Mouse (Mus musculus) hematopoietic multipotent progenitor cell, adult 10-12 weeks (in vitro differentiated cells): ENCODE data around the gene Lrrc8a. TPM values are rescaled to one million over a fixed set of nuclear protein-coding genes. Genes with fewer than 3 reads are reported as not detected.

Experiments
- polyA plus RNA-seq: library from polyadenylated mRNA; stranded (reverse); fragments of >175 nt; gene quantifications from 2 replicates; pipeline ENCODE4 v1.2.3, GENCODE M21; 2012; ENCODE audit warnings: low replicate concordance

Gene Lrrc8a
- polyA plus RNA-seq, result 6.5 and 13.1 TPM in 2 replicates

GRCm38 (mm10) chr2:30237199-30237880 lies at the start of gene Lrrc8a:
Gene Lrrc8a (plus strand): TSS chr2:30237715.

GRCm38 (mm10) chr2:30205629-30206357 lies 31.7 kb upstream of the Lrrc8a start, which contains the start of gene Kyat1:
Gene Kyat1 (minus strand): TSS chr2:30205847.

GRCm38 (mm10) chr2:30240267-30240666 lies 2.8 kb downstream of the Lrrc8a start, which contains the start of gene Gm28035:
Gene Gm28035 (plus strand): TSS chr2:30240567.

GRCm38 (mm10) chr2:30265767-30266253 lies 28.3 kb downstream of the Lrrc8a start, which contains the start of gene Phyhd1:
Gene Phyhd1 (plus strand): TSS chr2:30266203.

GRCm38 (mm10) chr2:30280743-30281142 lies 43.2 kb downstream of the Lrrc8a start, which contains the start of gene Gm28038:
Gene Gm28038 (plus strand): TSS chr2:30281043.

GRCm38 (mm10) chr2:30286192-30287026 lies 48.9 kb downstream of the Lrrc8a start, which contains the start of the genes Dolk and Nup188:
Gene Dolk (minus strand): TSS chr2:30286334.
Gene Nup188 (plus strand): TSS chr2:30286397.

Other genes starting within 250 kb of the Lrrc8a start
- gene Wdr34, start 188.8 kb upstream of the Lrrc8a start, polyA plus RNA-seq, result 3.6 and 5.1 TPM in 2 replicates
- gene Set, start 180.3 kb upstream of the Lrrc8a start, polyA plus RNA-seq, result 202 and 208 TPM in 2 replicates
- 4.4 and 6.9 TPM in 2 replicates for gene Pkn3, start 160.0 kb upstream of the Lrrc8a start, polyA plus RNA-seq
- 32.1 and 47.9 TPM in 2 replicates for gene Zdhhc12, start 144.1 kb upstream of the Lrrc8a start, polyA plus RNA-seq
- gene Zer1, start 113.1 kb upstream of the Lrrc8a start, polyA plus RNA-seq, result 29.0 and 54.9 TPM in 2 replicates
- gene Tbc1d13, start 104.0 kb upstream of the Lrrc8a start, polyA plus RNA-seq, result 26.5 and 29.8 TPM in 2 replicates
- gene Endog, start 66.2 kb upstream of the Lrrc8a start, polyA plus RNA-seq, result 15.4 and 27.4 TPM in 2 replicates
- gene Spout1, start 59.3 kb upstream of the Lrrc8a start, polyA plus RNA-seq, result 17.6 and 20.1 TPM in 2 replicates
- 2.4 and 10.4 TPM in 2 replicates for gene Kyat1, start 31.9 kb upstream of the Lrrc8a start, polyA plus RNA-seq
- 6.1 and 10.3 TPM in 2 replicates for gene Gm28035, start 2.9 kb downstream of the Lrrc8a start, polyA plus RNA-seq
- 7.0 and 13.3 TPM in 2 replicates for gene Phyhd1, start 28.5 kb downstream of the Lrrc8a start, polyA plus RNA-seq
- gene Gm28038, start 43.3 kb downstream of the Lrrc8a start, polyA plus RNA-seq, result not detected in 2 replicates
- 5.6 and 6.9 TPM in 2 replicates for gene Dolk, start 48.6 kb downstream of the Lrrc8a start, polyA plus RNA-seq
- gene Nup188, start 48.7 kb downstream of the Lrrc8a start, polyA plus RNA-seq, result 42.0 and 50.7 TPM in 2 replicates
- 52.4 and 84.3 TPM in 2 replicates for gene Sh3glb2, start 121.6 kb downstream of the Lrrc8a start, polyA plus RNA-seq
- gene Miga2, start 126.5 kb downstream of the Lrrc8a start, polyA plus RNA-seq, result 9.1 and 10.1 TPM in 2 replicates
- 20.7 and 37.4 TPM in 2 replicates for gene Dolpp1, start 154.5 kb downstream of the Lrrc8a start, polyA plus RNA-seq
- 40.2 and 81.9 TPM in 2 replicates for gene Crat, start 178.1 kb downstream of the Lrrc8a start, polyA plus RNA-seq
- gene Ptpa, start 178.3 kb downstream of the Lrrc8a start, polyA plus RNA-seq, result 364 and 511 TPM in 2 replicates
- 3.1 and 10.1 TPM in 2 replicates for gene Ier5l, start 236.5 kb downstream of the Lrrc8a start, polyA plus RNA-seq